Mouse (Mus musculus): ENCODE results near the gene Rela. TPM values are rescaled to one million over a fixed set of nuclear protein-coding genes. Genes with fewer than 3 reads are reported as not detected.
A peak's percentile ranks its signal among the peaks of the same experiment; 100 is the strongest.

Gene Rela
- total and polyA plus RNA-seq, 3 experiments = 37.9 to 108 (median 60.7) TPM

DNA sequence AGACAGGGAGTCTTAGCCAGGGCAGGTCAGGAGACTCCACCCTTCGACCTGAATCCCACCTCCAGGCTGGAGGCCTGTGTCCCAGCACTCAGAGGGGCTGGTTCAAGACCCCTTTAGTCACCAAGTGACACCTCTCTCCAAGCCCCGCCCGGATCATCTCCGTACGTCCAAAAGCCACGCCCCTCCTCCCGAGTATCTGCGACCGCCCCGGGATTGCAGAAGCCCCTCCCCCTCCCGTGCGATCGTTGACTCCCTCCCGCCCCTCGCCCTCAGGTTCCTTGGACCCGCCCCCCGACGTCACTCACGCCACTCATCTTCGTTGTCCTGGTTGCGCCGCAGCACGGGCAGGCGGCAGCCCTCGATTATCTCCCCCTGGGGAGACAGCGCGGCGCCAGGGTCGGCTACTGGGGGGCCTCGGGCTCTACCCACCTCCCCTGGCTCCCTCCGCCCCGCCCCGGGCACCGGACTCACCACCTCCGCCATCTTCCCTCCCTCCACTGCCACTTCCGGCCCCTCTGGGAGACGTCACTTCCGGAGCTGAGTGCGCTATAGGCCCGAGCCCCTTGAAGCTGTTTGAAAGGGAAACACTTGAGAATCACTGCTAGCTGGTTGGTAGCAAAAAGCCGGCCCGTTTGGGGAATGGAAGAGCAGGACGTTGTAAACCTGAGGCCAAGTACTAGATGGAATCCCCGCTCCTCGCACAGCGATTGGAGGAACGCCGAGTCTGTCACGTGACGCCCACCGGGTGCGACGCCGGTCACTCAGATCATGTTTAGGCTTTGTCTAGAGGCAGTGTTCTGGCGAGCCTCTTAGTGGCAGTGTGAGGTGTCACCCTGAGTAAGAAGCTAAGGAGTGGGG lies 27.5 kb upstream of the Rela start, which contains the start of gene Kat5:
TSS of gene Kat5 (minus strand) at position 691 of the 858 bp plus-strand sequence.
- Histone ChIP-seq H3K9me3 (replicated peaks) (no peaks in the 10 kb centered on the region), H3K4me3 (ENCODE audit: low read depth, low read length) (peak within 1 kb of the TSS; percentile 86), H3K4me1 (ENCODE audit: insufficient read depth, low read depth, low read length) (peaks cover 76% of the 10 kb centered on the region), H3K36me3 (replicated peaks) (peaks cover 46% of the 10 kb centered on the region), H3K27me3 (ENCODE audit: insufficient read depth, low read length) (no peaks in the 10 kb centered on the region)
- ATAC-seq (ENCODE audit: extremely low read depth, insufficient number of reproducible peaks, low FRiP score, poor library complexity, severe bottlenecking) = peak; percentile 62
- no peak for TF ChIP-seq GATA1 (IDR thresholded peaks at IDR 0.05; ENCODE audit: borderline replicate concordance, low read length)
- TF ChIP-seq CTCF (IDR thresholded peaks at IDR 0.05; ENCODE audit: low read depth, low read length) = no peak
- TF ChIP-seq GATA2 (IDR thresholded peaks at IDR 0.05; ENCODE audit: borderline replicate concordance, low read depth, low read length) = no peak
- 0 out of 2 replicates have a peak, but pooled peaks have one; percentile 37 for TF ChIP-seq POLR2AphosphoS5 (IDR thresholded peaks at IDR 0.05; ENCODE audit: insufficient replicate concordance, low read depth, low read length)
- DNase-seq (ENCODE audit: low spot score) = peak; percentile 82

DNA sequence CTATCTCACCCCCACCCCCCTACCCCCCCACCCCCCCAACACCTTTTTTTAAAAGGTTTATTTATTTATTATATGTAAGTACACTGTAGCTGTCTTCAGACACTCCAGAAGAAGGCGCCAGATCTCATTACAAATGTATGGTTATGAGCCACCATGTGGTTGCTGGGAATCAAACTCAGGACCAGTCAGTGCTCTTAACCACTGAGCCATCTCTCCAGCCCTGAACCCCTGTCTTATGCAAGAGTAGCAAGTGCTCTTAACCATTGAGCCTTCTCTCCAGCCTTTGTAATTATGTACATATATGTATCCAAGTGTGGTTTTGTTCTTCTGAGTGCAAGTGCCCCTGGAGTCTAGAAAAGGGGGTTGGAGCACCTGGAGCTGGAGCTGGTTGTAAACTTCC lies 25.3 kb upstream of the Rela start:
- Histone ChIP-seq H3K36me3 (replicated peaks) (peaks cover 25% of the 10 kb centered on the region), H3K9me3 (replicated peaks) (no peaks in the 10 kb centered on the region), H3K27me3 (ENCODE audit: insufficient read depth, low read length) (no peaks in the 10 kb centered on the region), H3K4me1 (ENCODE audit: insufficient read depth, low read depth, low read length) (peaks cover 65% of the 10 kb centered on the region), H3K4me3 (ENCODE audit: low read depth, low read length) (no peak overlapping the region)
- no peak for DNase-seq (ENCODE audit: low spot score)
- TF ChIP-seq GATA1 (IDR thresholded peaks at IDR 0.05; ENCODE audit: borderline replicate concordance, low read length) = no peak
- no peak for TF ChIP-seq POLR2AphosphoS5 (IDR thresholded peaks at IDR 0.05; ENCODE audit: insufficient replicate concordance, low read depth, low read length)
- no peak for TF ChIP-seq GATA2 (IDR thresholded peaks at IDR 0.05; ENCODE audit: borderline replicate concordance, low read depth, low read length)
- TF ChIP-seq CTCF (IDR thresholded peaks at IDR 0.05; ENCODE audit: low read depth, low read length) = no peak
- no peak for TF ChIP-seq TAL1 (conservative IDR thresholded peaks at IDR 0.05; ENCODE audit: low read depth, low read length)
- no peak for ATAC-seq (ENCODE audit: extremely low read depth, insufficient number of reproducible peaks, low FRiP score, poor library complexity, severe bottlenecking)

DNA sequence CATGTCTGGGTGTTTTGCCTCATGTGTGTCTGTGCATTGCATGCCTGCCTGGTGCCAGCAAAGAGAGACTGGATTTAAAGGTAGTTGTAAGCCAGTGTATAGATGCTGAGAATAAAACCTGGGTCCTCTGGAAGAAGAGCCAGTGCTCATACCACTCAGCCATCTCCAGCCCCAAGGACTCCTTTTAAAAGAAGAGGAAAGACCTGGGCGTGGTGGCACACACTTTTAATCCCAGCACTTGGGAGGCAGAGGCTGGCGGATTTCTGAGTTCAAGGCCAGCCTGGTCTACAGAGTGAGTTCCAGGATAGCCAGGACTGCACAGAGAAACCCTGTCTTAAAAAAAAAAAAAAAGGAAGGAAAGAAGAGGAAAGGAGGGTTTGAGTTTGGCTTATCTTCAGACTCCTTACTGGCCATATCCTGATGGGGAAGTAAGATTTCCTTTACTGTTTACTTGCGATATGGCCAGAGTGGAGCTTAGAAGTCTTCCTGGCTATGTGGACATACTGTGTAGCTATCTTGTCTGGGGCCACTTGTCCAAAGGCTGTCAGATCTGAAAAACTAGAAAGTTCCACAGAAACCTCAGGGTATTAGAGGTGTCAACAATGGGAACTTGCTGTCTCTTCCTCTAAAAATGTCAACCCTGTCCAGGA lies 24.4 kb upstream of the Rela start:
- DNase-seq (ENCODE audit: low spot score) = peak; percentile 40
- peak; percentile 57 for ATAC-seq (ENCODE audit: extremely low read depth, insufficient number of reproducible peaks, low FRiP score, poor library complexity, severe bottlenecking)
- Histone ChIP-seq H3K27me3 (ENCODE audit: insufficient read depth, low read length) (no peaks in the 10 kb centered on the region), H3K9me3 (replicated peaks) (no peaks in the 10 kb centered on the region), H3K36me3 (replicated peaks) (peaks cover 15% of the 10 kb centered on the region), H3K4me1 (ENCODE audit: insufficient read depth, low read depth, low read length) (peaks cover 63% of the 10 kb centered on the region), H3K4me3 (ENCODE audit: low read depth, low read length) (no peak overlapping the region)
- TF ChIP-seq GATA1 (IDR thresholded peaks at IDR 0.05; ENCODE audit: borderline replicate concordance, low read length) = no peak
- no peak for TF ChIP-seq POLR2AphosphoS5 (IDR thresholded peaks at IDR 0.05; ENCODE audit: insufficient replicate concordance, low read depth, low read length)
- peak; percentile 74 for TF ChIP-seq TAL1 (conservative IDR thresholded peaks at IDR 0.05; ENCODE audit: low read depth, low read length)
- TF ChIP-seq CTCF (IDR thresholded peaks at IDR 0.05; ENCODE audit: low read depth, low read length) = no peak

DNA sequence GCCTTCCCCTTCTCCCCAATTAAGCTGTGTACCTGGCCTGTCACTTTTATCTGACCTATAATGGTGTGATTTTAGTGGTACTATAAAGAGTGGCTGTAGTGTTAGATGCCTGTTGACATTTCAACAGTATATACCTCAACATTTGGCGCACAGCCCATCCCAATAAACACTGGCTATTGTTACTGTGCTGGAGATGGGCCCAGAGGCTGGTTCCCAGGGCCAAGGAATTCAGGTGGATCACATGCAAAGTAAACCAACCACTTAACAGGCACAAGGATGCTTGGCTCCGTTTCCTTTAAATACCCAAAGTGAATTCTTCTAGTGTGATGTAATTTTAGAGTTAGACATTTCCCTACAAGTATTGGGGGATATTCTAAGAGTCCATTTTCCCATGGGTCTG lies 22.3 kb upstream of the Rela start:
- H3K27me3 ChIP-seq (ENCODE audit: insufficient read depth, low read length) = no peaks in the 10 kb centered on the region
- ATAC-seq (ENCODE audit: extremely low read depth, insufficient number of reproducible peaks, low FRiP score, poor library complexity, severe bottlenecking) (no peak), DNase-seq (ENCODE audit: low spot score) (no peak)
- H3K9me3 ChIP-seq (replicated peaks) = no peaks in the 10 kb centered on the region
- peaks cover 50% of the 10 kb centered on the region for H3K4me1 ChIP-seq (ENCODE audit: insufficient read depth, low read depth, low read length)
- H3K4me3 ChIP-seq (ENCODE audit: low read depth, low read length) = no peak overlapping the region
- no peaks in the 10 kb centered on the region for H3K36me3 ChIP-seq (replicated peaks)
- TF ChIP-seq CTCF (IDR thresholded peaks at IDR 0.05; ENCODE audit: low read depth, low read length) = no peak
- no peak for TF ChIP-seq GATA2 (IDR thresholded peaks at IDR 0.05; ENCODE audit: borderline replicate concordance, low read depth, low read length)
- TF ChIP-seq TAL1 (conservative IDR thresholded peaks at IDR 0.05; ENCODE audit: low read depth, low read length) = no peak
- no peak for TF ChIP-seq POLR2AphosphoS5 (IDR thresholded peaks at IDR 0.05; ENCODE audit: insufficient replicate concordance, low read depth, low read length)
- no peak for TF ChIP-seq GATA1 (IDR thresholded peaks at IDR 0.05; ENCODE audit: borderline replicate concordance, low read length)

DNA sequence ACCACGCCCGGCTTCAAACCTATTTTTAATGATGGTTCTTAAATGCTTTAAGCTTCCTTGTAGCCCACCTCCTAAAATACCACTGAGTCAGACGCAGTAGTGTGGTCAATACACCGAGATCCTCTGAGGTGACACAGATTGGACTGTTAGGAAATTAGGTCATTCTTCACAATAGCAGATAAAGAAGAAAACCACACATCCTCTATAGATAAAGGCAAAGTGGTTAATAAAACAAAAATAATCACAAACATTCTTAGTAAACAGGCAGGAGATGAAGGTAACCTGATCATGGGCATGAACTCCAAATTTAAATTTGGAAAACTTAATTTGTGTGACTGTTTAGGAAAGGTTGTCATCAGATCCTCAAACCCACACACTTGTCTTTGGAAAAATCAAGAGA lies 17.3 kb upstream of the Rela start:
- DNase-seq (ENCODE audit: low spot score) (no peak), ATAC-seq (ENCODE audit: extremely low read depth, insufficient number of reproducible peaks, low FRiP score, poor library complexity, severe bottlenecking) (no peak)
- Histone ChIP-seq H3K27me3 (ENCODE audit: insufficient read depth, low read length) (peaks cover 13% of the 10 kb centered on the region; the same call in 1 of the 2 replicates), H3K36me3 (replicated peaks) (no peaks in the 10 kb centered on the region), H3K9me3 (replicated peaks) (no peaks in the 10 kb centered on the region), H3K4me1 (ENCODE audit: insufficient read depth, low read depth, low read length) (peaks cover 26% of the 10 kb centered on the region), H3K4me3 (ENCODE audit: low read depth, low read length) (no peak overlapping the region)
- no peak for TF ChIP-seq TAL1 (conservative IDR thresholded peaks at IDR 0.05; ENCODE audit: low read depth, low read length)
- TF ChIP-seq GATA2 (IDR thresholded peaks at IDR 0.05; ENCODE audit: borderline replicate concordance, low read depth, low read length) = no peak
- no peak for TF ChIP-seq CTCF (IDR thresholded peaks at IDR 0.05; ENCODE audit: low read depth, low read length)
- TF ChIP-seq POLR2AphosphoS5 (IDR thresholded peaks at IDR 0.05; ENCODE audit: insufficient replicate concordance, low read depth, low read length) = no peak
- TF ChIP-seq GATA1 (IDR thresholded peaks at IDR 0.05; ENCODE audit: borderline replicate concordance, low read length) = no peak

DNA sequence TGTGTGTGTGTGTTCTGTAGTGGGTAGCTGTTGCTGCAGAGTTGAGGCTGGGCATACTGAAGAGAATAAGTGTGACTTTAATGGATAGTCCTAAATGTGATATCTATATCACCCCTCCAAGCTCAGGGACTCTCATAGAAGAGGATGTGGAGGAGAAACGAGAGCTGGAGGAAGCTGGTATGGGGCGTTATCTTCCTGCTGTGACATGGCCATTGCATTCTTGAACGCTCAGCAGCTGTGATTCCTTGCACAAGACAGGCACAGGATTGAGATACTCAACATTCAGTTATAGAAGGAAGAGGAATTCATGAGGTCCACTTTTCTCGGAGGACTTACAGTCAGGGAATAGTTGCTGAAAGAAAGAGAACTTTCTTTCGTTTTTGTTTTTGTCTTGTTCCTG lies 15.4 kb upstream of the Rela start:
- TF ChIP-seq CTCF (IDR thresholded peaks at IDR 0.05; ENCODE audit: low read depth, low read length) = no peak
- no peak for TF ChIP-seq POLR2AphosphoS5 (IDR thresholded peaks at IDR 0.05; ENCODE audit: insufficient replicate concordance, low read depth, low read length)
- no peak for TF ChIP-seq GATA2 (IDR thresholded peaks at IDR 0.05; ENCODE audit: borderline replicate concordance, low read depth, low read length)
- no peak for TF ChIP-seq TAL1 (conservative IDR thresholded peaks at IDR 0.05; ENCODE audit: low read depth, low read length)
- no peak for TF ChIP-seq GATA1 (IDR thresholded peaks at IDR 0.05; ENCODE audit: borderline replicate concordance, low read length)
- no peaks in the 10 kb centered on the region for H3K36me3 ChIP-seq (replicated peaks)
- H3K9me3 ChIP-seq (replicated peaks) = no peaks in the 10 kb centered on the region
- no peak for DNase-seq (ENCODE audit: low spot score)
- peaks cover 13% of the 10 kb centered on the region for H3K27me3 ChIP-seq (ENCODE audit: insufficient read depth, low read length)
- ATAC-seq (ENCODE audit: extremely low read depth, insufficient number of reproducible peaks, low FRiP score, poor library complexity, severe bottlenecking) = no peak
- H3K4me3 ChIP-seq (ENCODE audit: low read depth, low read length) = no peak overlapping the region
- peaks cover 23% of the 10 kb centered on the region for H3K4me1 ChIP-seq (ENCODE audit: insufficient read depth, low read depth, low read length)
